Mouse (Mus musculus) liver, embryonic 14.5 days (tissue): ENCODE data around the gene Hoxa5.

Experiments
- CTCF ChIP-seq: IDR thresholded peaks from 2 replicates; pipeline ENCODE4 v1.5.1; 2016; ENCODE audit warnings: antibody characterized with exemption, low read depth, control low read depth
- EP300 ChIP-seq: IDR thresholded peaks from 2 replicates; pipeline ENCODE4 v1.6.1; 2016; ENCODE audit warnings: antibody characterized with exemption, low read depth

GRCm38 (mm10) chr6:52213119-52213986, 9.0 kb upstream of the Hoxa5 start, which contains the start of the genes Hoxa3 and Gm28308:
- TF ChIP-seq CTCF (no peak), EP300 (no peak)
